Mouse (Mus musculus): ENCODE measurements around the gene Exoc6. TPM values are rescaled to one million over a fixed set of nuclear protein-coding genes. Genes with fewer than 3 reads are reported as not detected.

Gene Exoc6
- polyA plus RNA-seq, 1 experiment from 2014 or later, result 12.6 TPM

DNA sequence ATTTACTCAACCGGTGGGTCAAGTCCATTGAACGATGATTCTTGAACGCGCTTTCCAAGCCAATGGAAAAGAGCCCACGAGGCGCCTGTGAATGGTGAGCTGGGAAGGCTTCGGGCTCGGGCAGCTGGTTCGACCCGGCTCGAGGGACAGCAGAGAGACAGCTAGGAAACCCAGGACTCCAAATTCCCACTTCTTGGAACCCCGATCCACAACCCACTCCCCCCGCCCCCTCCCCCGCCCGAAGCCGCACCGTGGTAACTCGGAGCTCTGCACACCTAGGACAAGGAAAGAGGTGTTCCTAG lies 147.1 kb downstream of the Exoc6 start:
- no peak for DNase-seq (ENCODE audit: low spot score)
- no peaks in the 10 kb centered on the region for H3K36me3 ChIP-seq (ENCODE audit: control insufficient read depth, insufficient read depth, low read length)
- WGBS, result 1% methylated on average over 16 of the region's 18 CpGs
- no peaks in the 10 kb centered on the region for H3K9me3 ChIP-seq (ENCODE audit: control insufficient read depth, low read length)
- peak overlapping the region; percentile 28 for H3K4me3 ChIP-seq (ENCODE audit: low read depth, low read length)
- no peak overlapping the region for H3K27ac ChIP-seq (ENCODE audit: low read depth, low read length)
- ATAC-seq (ENCODE audit: insufficient read depth, low FRiP score, low TSS enrichment), result no peak
- no peak overlapping the region for H3K9ac ChIP-seq (ENCODE audit: low read length)
- peaks cover 25% of the 10 kb centered on the region for H3K4me1 ChIP-seq (ENCODE audit: control insufficient read depth, insufficient read depth, low read length)
- H3K27me3 ChIP-seq (ENCODE audit: control insufficient read depth, insufficient read depth, low read length), result peaks cover 96% of the 10 kb centered on the region
- peak overlapping the region; percentile 52 for H3K4me2 ChIP-seq (ENCODE audit: low read depth)

DNA sequence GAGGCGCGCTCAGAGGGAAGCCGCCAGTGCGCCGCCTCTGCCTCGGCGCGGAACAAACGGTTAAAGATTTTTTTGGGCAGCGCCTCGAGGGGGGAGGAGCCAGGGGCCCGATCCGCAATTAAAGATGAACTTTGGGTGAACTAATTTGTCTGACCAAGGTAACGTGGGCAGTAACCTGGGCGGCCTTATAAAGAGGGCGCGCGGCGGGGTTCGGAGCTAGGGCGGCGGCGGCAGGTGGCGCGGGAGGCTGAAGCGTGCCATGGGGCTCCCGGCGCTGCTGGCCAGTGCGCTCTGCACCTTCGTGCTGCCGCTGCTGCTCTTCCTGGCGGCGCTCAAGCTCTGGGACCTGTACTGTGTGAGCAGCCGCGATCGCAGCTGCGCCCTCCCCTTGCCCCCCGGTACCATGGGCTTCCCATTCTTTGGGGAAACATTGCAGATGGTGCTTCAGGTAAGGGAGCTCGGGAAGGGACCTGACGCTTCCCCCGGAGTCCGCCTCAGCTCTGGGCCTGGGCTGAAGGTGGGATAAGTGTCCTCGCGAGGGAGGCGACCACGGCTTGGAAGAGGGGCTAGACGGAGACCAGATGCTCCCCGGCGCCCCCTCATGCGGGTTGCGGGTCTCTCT lies 147.5 kb downstream of the Exoc6 start, which contains the start of gene Cyp26a1:
Gene Cyp26a1 (plus strand): TSS at position 148 of the 622 bp plus-strand sequence.
- Histone ChIP-seq H3K27me3 (ENCODE audit: control insufficient read depth, insufficient read depth, low read length) (peaks cover 93% of the 10 kb centered on the region), H3K36me3 (ENCODE audit: control insufficient read depth, insufficient read depth, low read length) (no peaks in the 10 kb centered on the region), H3K4me2 (ENCODE audit: low read depth) (peak within 1 kb of the TSS; percentile 52), H3K4me1 (ENCODE audit: control insufficient read depth, insufficient read depth, low read length) (peaks cover 25% of the 10 kb centered on the region), H3K27ac (ENCODE audit: low read depth, low read length) (no peak within 1 kb of the TSS), H3K4me3 (ENCODE audit: low read depth, low read length) (peak within 1 kb of the TSS; percentile 28), H3K9me3 (ENCODE audit: control insufficient read depth, low read length) (no peaks in the 10 kb centered on the region), H3K9ac (ENCODE audit: low read length) (no peak within 1 kb of the TSS)
- 0% methylated on average over 51 of the region's 51 CpGs for WGBS
- no peak for DNase-seq (ENCODE audit: low spot score)
- ATAC-seq (ENCODE audit: insufficient read depth, low FRiP score, low TSS enrichment), result no peak

DNA sequence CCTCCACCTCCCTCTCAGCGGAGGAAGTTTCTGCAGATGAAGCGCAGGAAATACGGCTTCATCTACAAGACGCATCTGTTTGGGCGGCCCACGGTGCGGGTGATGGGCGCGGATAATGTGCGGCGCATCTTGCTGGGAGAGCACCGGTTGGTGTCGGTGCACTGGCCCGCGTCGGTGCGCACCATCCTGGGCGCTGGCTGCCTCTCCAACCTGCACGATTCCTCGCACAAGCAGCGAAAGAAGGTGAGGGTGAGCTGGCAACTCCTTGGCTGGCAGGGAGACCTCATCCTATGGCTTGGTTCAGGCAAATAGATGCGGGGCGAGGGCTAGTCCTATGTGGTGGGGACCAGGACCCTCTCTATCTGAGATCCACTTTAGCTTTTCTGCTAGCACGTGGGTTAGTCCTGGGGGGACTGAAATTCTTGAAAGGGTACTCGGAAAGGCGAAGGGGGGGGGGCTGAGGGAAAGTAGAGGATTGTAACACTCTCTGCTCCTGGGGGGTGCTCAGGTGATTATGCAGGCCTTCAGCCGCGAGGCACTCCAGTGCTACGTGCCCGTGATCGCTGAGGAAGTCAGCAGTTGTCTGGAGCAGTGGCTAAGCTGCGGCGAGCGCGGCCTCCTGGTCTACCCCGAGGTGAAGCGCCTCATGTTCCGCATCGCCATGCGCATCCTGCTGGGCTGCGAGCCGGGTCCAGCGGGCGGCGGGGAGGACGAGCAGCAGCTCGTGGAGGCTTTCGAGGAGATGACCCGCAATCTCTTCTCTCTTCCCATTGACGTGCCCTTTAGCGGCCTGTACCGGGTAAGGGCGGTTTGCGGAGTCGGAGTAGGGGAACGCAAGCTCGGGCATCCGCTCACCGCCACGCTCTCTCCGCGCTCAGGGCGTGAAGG lies 148.3 kb downstream of the Exoc6 start:
- Histone ChIP-seq H3K9me3 (ENCODE audit: control insufficient read depth, low read length) (no peaks in the 10 kb centered on the region), H3K9ac (ENCODE audit: low read length) (no peak overlapping the region)
- DNase-seq (ENCODE audit: low spot score), result peak; percentile 58

DNA sequence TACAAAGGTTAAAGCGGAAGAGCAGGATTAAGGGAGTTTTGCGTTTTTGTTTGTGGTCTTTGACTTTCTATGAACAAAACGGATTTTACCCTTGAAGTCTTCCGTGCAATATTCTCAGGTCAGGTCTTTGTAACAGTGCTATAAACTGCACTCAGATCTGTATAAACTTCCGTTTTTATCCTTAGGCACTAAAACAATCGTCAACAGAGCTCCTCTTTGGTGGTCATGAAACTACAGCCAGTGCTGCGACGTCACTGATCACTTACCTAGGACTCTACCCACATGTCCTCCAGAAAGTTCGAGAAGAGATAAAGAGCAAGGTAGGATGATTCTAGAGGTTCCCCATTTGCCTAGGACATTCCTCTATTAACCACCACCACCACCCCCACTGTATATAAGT lies 149.5 kb downstream of the Exoc6 start:
- Histone ChIP-seq H3K36me3 (ENCODE audit: control insufficient read depth, insufficient read depth, low read length) (no peaks in the 10 kb centered on the region), H3K4me1 (ENCODE audit: control insufficient read depth, insufficient read depth, low read length) (peaks cover 25% of the 10 kb centered on the region), H3K4me3 (ENCODE audit: low read depth, low read length) (no peak overlapping the region), H3K9me3 (ENCODE audit: control insufficient read depth, low read length) (no peaks in the 10 kb centered on the region), H3K4me2 (ENCODE audit: low read depth) (no peak overlapping the region), H3K9ac (ENCODE audit: low read length) (no peak overlapping the region), H3K27me3 (ENCODE audit: control insufficient read depth, insufficient read depth, low read length) (peaks cover 77% of the 10 kb centered on the region), H3K27ac (ENCODE audit: low read depth, low read length) (no peak overlapping the region)
- DNase-seq (ENCODE audit: low spot score) (no peak), ATAC-seq (ENCODE audit: insufficient read depth, low FRiP score, low TSS enrichment) (no peak)
- 14% methylated on average over 9 of the region's 9 CpGs for WGBS

More for the DNA sequence above, 148.3 kb downstream of the Exoc6 start:
- WGBS, result under 1% methylated on average over 63 of the region's 63 CpGs
- Histone ChIP-seq H3K4me2 (ENCODE audit: low read depth) (peak overlapping the region; percentile 52), H3K27me3 (ENCODE audit: control insufficient read depth, insufficient read depth, low read length) (peaks cover 89% of the 10 kb centered on the region), H3K36me3 (ENCODE audit: control insufficient read depth, insufficient read depth, low read length) (no peaks in the 10 kb centered on the region), H3K4me3 (ENCODE audit: low read depth, low read length) (peak overlapping the region; percentile 28), H3K4me1 (ENCODE audit: control insufficient read depth, insufficient read depth, low read length) (peaks cover 25% of the 10 kb centered on the region), H3K27ac (ENCODE audit: low read depth, low read length) (no peak overlapping the region)
- ATAC-seq (ENCODE audit: insufficient read depth, low FRiP score, low TSS enrichment), result no peak

DNA sequence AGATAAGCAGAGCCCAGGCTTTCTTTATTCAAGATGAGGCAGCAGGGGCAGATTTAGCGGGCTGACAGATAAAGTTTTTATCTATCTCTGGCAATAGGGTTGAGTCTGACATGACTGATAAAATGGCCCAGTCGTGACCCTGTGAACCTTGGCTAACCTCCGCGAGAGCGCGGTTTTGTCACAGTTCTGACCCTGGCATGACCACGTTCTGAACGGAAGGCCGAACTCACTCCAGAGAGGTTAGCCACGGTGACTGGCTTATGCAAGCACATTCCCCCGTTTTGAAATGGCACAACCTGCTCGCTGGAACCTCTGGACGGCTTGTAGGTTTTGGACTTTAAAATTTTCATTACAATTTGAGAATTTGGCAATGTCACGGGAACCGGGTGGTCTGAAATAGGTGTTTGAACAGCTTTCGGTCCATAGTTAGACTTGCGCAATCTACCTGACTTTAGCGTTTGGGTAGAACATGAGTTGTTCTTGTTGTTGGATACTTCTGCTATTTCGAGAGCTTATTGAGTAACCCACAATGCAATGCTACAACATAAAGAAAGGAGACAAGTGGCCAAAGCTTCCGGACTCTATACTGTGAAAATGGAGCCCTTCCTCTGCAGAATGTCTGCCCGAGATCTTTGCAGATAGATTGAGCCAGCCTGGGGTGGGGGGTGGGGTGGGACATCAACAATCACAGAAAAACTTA lies 152.3 kb downstream of the Exoc6 start:
- ATAC-seq (ENCODE audit: insufficient read depth, low FRiP score, low TSS enrichment) (no peak), DNase-seq (ENCODE audit: low spot score) (no peak)
- Histone ChIP-seq H3K9me3 (ENCODE audit: control insufficient read depth, low read length) (no peaks in the 10 kb centered on the region), H3K27ac (ENCODE audit: low read depth, low read length) (no peak overlapping the region), H3K9ac (ENCODE audit: low read length) (no peak overlapping the region), H3K27me3 (ENCODE audit: control insufficient read depth, insufficient read depth, low read length) (peaks cover 49% of the 10 kb centered on the region), H3K4me3 (ENCODE audit: low read depth, low read length) (no peak overlapping the region), H3K36me3 (ENCODE audit: control insufficient read depth, insufficient read depth, low read length) (no peaks in the 10 kb centered on the region), H3K4me1 (ENCODE audit: control insufficient read depth, insufficient read depth, low read length) (peaks cover 14% of the 10 kb centered on the region), H3K4me2 (ENCODE audit: low read depth) (no peak overlapping the region)
- 58% methylated on average over 21 of the region's 21 CpGs for WGBS

DNA sequence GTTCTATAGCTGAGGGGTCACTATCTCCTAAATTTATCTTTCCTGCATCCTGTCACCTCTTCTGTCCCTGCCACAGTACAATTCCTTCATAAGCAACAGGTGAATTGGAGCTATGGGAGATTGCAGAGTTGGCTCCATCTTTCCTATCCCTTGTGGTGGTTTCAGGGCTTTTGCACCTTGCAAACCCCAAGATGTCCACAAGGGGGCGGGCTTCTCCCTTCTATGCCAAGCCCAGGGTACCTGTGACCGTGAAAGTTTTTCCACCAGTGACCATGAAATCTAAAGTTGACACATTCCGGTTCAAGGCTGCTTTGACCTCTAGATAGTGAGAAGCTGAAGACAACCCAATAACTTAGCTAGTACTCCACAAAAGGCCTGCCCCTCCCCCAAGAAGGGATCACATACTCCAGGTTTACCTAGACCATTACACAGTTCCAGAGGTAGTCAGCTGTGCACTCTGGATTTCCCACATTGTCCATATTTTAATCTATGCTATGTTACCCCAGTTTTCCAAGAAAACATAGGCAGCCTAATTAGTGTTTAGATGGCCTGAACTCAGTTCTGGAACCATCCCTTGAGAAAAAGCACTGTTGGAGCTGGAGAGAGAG lies 153.8 kb downstream of the Exoc6 start:
- Histone ChIP-seq H3K27ac (ENCODE audit: low read depth, low read length) (no peak overlapping the region), H3K9ac (ENCODE audit: low read length) (no peak overlapping the region), H3K9me3 (ENCODE audit: control insufficient read depth, low read length) (no peaks in the 10 kb centered on the region), H3K27me3 (ENCODE audit: control insufficient read depth, insufficient read depth, low read length) (peaks cover 34% of the 10 kb centered on the region), H3K4me2 (ENCODE audit: low read depth) (no peak overlapping the region), H3K4me3 (ENCODE audit: low read depth, low read length) (no peak overlapping the region), H3K36me3 (ENCODE audit: control insufficient read depth, insufficient read depth, low read length) (no peaks in the 10 kb centered on the region), H3K4me1 (ENCODE audit: control insufficient read depth, insufficient read depth, low read length) (peaks cover under 1% of the 10 kb centered on the region)
- ATAC-seq (ENCODE audit: insufficient read depth, low FRiP score, low TSS enrichment), result 0 out of 2 replicates have a peak, but pooled peaks have one; percentile 23
- DNase-seq (ENCODE audit: low spot score), result peak; percentile 74
- WGBS, result 14% methylated on average over 3 of the region's 3 CpGs

DNA sequence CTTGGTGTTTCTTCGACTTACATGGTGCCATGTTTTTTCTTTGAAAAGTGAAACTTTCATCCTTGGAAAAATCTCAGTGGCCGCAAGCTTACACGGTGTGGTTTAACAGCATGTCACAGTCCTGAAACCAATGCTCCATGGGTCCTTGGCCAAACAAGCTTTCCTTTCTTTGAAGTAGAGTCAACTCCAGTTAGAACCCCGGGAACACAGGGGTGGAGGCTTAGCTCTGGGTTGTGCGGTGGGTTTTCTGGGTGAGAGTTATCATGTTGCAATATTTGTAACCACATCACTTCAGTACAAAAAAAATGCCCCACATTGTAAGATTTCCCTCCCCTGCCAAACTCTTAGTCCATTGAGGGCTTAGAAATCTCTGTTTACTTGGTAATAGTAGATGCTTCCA lies 155.5 kb downstream of the Exoc6 start:
- no peak overlapping the region for H3K27ac ChIP-seq (ENCODE audit: low read depth, low read length)
- ATAC-seq (ENCODE audit: insufficient read depth, low FRiP score, low TSS enrichment) (no peak), DNase-seq (ENCODE audit: low spot score) (no peak)
- no peaks in the 10 kb centered on the region for H3K36me3 ChIP-seq (ENCODE audit: control insufficient read depth, insufficient read depth, low read length)
- 90% methylated on average over 5 of the region's 5 CpGs for WGBS
- H3K27me3 ChIP-seq (ENCODE audit: control insufficient read depth, insufficient read depth, low read length), result peaks cover 17% of the 10 kb centered on the region
- no peak overlapping the region for H3K4me2 ChIP-seq (ENCODE audit: low read depth)
- no peak overlapping the region for H3K4me3 ChIP-seq (ENCODE audit: low read depth, low read length)
- no peaks in the 10 kb centered on the region for H3K9me3 ChIP-seq (ENCODE audit: control insufficient read depth, low read length)
- H3K4me1 ChIP-seq (ENCODE audit: control insufficient read depth, insufficient read depth, low read length), result no peaks in the 10 kb centered on the region
- H3K9ac ChIP-seq (ENCODE audit: low read length), result no peak overlapping the region

DNA sequence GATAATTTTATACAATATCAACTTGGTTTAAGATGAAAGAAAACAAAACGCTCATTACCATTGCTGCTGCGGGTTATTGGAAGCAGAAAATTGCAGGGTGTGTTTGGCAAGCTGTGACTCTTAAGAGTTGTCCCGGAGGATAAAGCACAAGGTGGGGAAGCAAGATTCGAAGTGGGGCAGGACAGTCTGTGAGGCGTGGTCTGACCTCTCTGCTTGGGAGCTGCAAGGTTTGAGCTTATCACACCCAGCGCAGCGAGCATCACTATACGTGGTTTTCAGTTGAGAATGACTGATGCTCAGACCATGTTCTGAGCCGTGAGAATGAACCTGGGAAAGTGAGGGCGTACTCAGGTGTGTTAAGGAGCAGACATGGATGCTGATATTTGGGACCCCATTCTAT lies 164.5 kb downstream of the Exoc6 start:
- Histone ChIP-seq H3K9me3 (ENCODE audit: control insufficient read depth, low read length) (no peaks in the 10 kb centered on the region), H3K27me3 (ENCODE audit: control insufficient read depth, insufficient read depth, low read length) (no peaks in the 10 kb centered on the region), H3K4me1 (ENCODE audit: control insufficient read depth, insufficient read depth, low read length) (no peaks in the 10 kb centered on the region), H3K36me3 (ENCODE audit: control insufficient read depth, insufficient read depth, low read length) (no peaks in the 10 kb centered on the region), H3K9ac (ENCODE audit: low read length) (no peak overlapping the region), H3K4me3 (ENCODE audit: low read depth, low read length) (no peak overlapping the region), H3K4me2 (ENCODE audit: low read depth) (no peak overlapping the region), H3K27ac (ENCODE audit: low read depth, low read length) (no peak overlapping the region)
- DNase-seq (ENCODE audit: low spot score) (no peak), ATAC-seq (ENCODE audit: insufficient read depth, low FRiP score, low TSS enrichment) (no peak)
- WGBS, result 78% methylated on average over 10 of the region's 10 CpGs

Data from neural tube, embryonic 11.5 days (tissue).